Mouse (Mus musculus) c-Kit-positive CD71-positive TER-119-negative erythroid progenitor cells, embryonic 14.5 days (primary cell): ENCODE measurements at regions not wholly inside any gene's neighbourhood (a gene's known extent, or its start where the extent isn't known, plus 50 kb on each side); places are given as distances from the start of the nearest gene placed in this dataset.

Experiments used
- DNase-seq: peaks from one replicate; pipeline ENCODE4 v3.0.0-alpha.2; 2013; ENCODE audit warnings: low read depth

DNA sequence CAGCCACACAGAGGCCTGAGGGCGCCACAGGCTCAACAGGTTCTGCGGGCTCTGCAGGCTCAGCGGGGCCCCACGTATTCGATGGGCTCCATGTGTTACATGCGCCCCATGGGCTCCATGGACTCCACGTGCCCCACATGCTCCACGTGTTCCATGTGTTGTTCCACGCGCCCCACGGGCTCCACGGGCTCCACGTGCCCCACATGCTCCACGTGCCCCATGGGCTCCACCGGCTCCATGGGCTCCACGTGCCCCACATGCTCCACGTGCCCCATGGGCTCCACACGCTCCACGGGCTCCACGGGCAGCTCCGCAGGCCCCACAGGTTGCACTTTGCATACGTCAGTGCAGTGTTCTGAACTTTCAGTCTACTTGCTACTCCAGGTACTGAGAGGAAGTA, 114.0 kb upstream of the Map1b start:
- no peak for DNase-seq

DNA sequence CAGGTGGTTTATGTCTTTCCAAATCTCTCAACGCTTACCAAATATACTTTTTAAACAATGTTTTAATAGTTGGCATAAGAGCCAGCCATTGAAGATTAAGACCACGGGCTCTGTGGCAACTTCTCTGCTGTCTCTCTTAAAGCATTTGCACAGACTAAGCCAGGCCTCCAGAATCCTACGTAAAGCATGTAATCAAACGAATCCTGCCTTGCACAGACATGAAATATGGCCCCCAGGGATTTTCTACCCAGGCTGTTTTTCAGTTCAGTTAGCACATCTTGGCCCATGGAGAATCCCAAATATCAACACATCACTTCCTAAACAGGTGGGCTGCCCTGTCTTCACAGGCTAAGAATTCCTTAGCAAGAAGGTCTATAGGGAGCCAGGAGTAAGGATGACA, 108.9 kb upstream of the Map1b start:
- no peak for DNase-seq

DNA sequence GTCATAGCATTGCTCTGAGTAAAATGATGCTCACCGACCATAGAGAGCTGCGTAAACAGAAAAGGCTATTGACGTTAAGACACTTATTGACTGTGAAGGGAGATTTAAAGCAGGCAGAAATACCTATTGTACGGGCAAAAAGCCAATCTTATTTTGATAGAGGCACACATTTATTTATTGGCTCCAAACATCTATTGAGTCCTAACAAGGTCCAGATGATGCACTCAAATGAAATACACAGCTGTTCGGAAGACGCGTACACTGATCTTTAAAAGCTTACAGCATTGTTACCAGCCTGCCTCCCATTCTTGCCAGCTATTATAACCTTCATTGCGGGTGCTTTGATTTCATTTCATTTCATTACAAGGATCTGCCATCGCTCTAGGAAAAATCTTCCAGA, 102.0 kb upstream of the Map1b start:
- no peak for DNase-seq

DNA sequence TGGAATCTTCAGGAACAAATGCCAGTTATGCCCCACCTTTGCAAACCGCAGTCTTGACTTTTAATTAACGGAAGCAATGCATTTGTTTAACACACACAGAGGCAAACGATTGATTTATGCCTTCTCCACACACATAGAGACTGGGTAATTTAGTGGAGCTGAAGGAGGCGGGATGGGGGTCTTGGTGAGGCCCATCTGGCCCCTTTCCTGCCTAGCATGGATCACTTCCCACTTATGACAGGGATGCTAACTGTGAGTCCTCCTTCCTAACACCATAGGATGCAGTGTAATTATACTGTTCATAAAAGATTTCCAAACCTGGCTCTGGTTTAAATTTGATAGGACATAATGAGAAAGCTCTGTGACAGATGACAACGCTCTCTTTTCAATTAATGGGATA, 101.1 kb upstream of the Map1b start:
- DNase-seq: no peak

DNA sequence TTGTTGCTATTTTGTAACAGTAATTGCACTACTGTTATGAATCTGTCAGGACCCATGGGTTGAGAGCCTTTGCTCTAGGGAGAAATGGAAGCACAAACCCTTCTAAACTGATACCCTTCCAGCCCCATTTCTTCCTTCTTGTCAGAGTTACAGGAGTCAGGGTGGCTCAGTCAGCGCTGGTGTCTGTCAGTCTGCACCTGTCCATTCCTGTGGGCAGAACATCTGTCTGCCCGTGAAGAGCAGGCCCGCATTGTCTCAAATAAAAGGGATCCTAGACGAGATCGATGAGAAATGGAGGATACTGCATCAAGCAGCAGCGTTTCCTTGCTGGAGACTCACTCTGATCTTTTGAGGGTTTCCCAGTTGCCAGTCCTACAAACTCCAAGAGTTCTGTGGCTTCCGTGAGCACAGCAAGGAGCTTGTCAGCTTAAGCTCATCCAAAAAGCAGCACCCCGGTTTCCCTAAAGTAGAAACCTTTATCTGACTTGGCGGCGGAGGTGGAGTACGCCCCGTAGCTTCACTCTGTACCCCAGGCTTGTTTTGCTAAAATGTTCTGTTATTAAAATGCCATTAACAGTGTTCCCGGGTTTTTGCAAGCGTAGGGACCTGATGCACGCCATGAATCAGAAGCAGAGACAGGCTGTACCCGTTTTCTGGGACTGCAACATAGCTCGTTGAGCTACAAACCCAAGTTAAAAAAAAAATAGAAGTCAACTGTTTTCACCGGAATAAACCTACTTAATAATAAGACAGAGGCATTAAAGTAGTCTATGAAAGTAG, 95.6 kb upstream of the Map1b start:
- DNase-seq: no peak

DNA sequence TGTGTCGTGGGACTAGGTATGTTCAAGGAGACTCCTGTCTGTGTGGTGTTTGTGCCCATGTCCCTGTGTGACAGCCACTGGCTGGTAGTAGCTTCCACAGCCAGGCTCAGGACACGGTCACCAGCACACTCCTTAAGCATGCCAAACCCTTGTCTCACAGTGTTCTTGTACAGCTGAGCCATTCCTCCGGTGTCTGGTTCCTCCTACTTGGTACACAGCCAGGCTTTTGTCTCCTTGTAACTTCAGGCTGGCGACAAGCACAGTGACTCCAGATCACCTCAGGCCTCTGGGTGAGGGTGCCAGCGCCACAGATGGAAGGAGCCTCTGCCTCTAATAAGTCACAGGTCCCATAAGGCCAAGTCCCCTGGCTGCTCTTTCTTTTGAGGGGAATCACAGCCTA, 94.2 kb upstream of the Map1b start:
- DNase-seq: no peak

DNA sequence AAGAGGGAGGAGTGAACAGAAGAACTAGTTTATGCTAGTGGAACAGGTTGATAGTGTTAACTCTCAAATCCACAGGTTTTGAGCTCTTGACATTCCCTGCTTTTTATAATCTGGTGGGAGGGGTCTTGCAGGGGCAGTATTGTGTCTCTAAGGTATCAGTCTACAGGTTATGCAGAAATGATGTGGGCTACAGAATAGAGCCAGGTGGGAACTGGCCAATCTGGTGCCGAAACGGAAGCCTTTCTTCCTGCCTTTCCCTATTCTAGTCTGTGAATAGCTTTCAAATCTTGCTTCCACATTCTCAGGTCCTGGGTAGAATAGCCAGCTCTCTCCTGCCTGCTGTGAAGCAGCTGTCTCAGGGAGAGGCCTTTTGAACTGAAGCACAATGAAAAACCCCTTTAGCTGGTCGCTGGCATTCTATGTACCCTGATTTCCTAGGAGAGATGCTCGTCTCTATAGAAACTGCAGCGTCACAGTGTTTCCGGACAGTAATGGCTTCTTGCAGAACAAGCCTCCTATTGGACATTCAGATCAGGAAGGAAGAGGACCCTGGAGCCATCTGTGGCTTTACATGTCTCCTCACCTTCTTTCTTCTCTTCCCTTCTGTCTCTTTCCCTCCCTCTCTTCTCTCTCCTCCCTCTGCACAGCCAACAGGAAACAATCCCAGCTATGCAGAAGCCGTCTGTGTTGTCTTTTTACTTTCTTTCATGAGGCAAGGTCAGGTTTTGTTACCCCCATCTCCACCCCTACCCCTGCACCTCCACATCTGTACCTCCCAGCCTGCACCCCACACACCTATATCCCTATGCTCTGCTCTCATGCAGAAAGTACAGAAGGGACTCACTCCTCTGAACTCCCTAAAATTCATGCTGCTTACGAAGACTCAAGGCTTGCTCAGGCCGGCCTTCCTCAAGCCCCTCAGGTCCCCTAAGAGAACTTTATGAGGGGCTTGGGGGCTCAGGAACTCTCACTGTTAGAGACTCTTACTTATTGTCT, 93.1 kb upstream of the Map1b start:
- DNase-seq: no peak

DNA sequence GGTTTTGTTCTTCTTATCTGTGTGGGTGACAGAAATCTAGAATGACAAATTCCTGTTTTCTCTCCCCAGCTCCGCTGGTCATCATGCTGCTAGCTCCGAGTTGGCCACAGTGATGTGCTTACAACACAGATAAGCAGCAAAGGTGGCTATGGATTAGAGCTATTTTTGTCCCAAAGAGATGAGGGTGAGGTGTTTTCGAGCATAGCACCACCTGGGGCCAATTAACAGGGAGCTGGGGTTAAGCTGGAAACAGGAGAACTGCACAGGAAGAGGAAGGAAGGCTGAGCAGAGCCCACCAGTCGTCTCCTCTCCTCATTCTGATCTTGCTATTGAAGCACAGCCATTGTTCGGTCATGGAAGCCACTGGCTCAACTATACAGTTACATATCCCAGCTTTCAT, 92.3 kb upstream of the Map1b start:
- DNase-seq: no peak

DNA sequence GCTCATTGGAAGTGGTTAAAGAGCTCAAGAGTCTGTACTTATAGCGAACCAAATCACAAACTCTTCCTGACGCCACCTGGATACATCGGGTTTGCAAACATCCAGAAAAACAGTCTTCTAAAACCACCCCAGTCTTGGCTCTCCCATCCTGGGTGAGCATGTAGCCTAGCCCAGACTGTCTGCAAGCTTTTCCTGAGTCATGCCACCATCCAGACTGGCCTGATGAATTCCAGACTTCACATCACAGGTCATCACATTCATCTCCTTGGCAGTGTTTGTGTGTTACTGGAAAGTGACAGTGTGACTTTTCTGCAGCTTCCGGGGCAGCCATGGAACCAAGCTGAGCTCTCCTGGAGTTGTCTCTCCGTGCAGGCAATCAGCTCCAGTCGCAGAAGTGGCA, 90.9 kb upstream of the Map1b start:
- DNase-seq: no peak

DNA sequence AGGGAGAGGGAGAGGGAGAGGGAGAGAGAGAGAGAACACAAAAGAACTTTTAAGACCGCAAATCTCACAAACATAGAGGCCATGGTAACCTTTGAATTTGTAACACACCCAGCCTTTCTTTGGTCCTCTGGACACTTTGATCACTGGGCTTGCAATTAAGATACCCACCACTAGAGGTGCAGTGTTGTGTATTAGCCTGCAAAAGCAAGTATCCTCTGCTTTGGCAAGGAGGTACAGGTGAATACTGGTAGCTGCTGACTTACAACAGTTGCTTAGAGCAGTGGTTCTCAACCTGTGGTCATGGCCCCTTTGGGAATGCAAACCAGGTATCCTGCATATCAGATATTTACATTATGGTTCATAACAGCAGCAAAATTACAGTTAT, 90.3 kb upstream of the Map1b start:
- DNase-seq: peak; percentile 8

DNA sequence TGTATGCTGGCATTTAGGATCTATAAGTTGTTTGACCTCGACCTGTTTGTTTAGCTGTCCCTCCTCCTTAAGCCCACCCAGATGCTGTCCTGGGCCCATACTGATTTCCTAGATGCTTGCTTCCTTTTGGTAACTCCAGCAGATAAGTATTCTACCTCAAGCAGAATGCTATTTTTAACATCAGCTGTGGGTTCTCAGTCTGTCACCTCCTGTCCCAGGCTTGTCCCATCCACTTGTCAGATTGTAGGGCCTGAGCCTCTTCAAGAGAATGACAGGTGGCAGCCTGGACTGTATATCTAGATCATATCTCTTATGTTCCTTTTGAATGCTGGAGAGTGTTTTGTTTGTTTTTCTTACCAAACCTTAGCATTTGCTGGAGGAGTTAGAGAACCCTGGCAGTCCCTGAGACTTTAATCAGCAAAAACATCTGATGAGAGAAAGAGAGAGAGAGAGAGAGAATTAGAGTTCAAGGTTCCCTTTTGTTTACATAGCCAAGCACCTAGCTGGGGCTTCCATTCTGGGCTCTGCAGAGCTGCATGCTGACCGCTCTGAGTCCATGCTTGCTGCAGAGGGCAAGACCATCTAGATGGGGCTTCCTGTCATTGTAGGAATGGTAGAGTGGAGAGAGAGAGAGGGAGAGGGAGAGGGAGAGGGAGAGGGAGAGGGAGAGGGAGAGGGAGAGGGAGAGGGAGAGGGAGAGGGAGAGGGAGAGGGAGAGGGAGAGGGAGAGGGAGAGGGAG, 89.7 kb upstream of the Map1b start:
- DNase-seq: no peak

DNA sequence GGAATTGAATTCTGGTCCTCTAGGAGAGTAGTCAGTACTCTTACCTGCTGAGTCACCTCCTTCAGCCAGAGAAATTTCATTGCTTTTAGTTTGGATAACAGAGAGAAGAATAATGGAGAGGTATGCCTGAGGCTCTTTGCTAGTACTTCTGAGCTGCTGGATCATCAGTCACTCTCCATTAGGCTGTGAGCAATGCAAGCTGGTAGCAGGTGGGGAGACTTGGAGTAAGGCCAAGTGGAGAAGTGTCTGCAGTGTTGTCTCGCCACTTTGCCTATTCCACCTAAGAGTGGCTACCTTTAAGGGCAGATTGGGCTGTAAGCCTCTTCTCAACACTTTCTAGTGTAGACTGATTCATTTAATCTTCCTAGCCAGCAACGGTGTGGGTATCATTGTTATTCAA, 81.6 kb upstream of the Map1b start:
- DNase-seq: no peak

DNA sequence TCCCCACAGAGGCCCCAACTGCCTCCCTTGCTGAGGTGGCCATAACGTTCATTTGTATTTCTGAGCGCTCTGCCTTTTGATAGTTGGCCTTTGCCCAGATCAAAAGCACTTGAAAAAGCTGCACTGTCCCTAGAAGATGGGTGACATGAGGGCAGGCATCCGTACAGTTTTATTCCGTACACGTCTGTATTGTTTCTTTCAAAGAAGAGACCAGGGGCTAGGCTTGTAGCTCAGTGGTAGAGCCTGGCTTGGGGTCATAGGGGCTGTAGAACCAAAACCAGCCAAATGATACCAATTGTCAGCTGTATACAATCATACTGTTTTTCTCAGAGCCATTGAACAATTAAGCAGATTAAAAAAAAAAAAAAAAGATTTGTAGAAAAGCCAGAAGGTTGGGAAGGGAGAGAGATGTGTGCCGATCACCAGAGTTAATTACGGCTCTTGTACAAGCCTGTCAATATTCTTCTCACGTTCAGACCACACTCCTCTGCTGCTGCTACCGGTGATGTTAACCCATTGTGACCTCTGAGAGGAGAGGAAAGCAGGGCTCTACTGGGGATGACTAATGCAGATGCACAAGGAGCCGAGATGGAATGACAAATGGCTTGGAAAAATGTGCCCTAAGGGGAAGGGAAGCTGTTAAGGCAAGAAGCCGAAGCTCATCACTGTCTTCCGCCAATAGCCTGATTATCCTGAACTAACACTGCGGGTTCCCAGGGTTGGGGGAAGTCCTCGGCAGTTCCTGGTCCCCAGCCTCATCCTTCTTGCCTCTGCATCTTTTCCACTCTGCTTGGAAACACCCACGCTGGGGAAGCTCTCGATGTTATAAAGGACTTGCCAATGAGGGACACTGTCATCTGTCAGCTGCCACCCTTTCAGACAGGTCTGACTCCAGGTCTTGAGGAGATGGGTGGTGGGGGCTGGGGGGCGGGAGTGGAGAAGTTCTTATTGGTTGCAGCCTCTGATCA, 77.8 kb upstream of the Map1b start:
- no peak for DNase-seq

DNA sequence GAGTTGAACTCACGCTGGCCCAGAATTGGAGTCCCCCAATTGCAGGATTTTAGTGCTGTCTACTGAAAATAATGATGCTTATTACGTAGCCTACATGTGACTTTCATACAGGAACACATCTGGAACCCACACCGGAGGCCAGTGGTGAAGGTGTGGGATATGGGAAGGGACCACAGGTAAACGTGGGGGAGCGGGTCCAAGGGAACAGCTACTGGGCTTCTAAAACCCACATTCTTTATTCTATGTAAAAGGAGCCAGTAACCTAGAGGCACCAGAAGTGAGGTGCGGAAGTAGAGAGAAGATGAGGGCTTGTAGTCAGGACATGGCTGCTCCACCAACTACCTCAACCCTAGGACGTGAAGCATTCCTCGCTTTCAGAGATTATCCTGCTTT, 76.9 kb upstream of the Map1b start:
- DNase-seq: no peak

DNA sequence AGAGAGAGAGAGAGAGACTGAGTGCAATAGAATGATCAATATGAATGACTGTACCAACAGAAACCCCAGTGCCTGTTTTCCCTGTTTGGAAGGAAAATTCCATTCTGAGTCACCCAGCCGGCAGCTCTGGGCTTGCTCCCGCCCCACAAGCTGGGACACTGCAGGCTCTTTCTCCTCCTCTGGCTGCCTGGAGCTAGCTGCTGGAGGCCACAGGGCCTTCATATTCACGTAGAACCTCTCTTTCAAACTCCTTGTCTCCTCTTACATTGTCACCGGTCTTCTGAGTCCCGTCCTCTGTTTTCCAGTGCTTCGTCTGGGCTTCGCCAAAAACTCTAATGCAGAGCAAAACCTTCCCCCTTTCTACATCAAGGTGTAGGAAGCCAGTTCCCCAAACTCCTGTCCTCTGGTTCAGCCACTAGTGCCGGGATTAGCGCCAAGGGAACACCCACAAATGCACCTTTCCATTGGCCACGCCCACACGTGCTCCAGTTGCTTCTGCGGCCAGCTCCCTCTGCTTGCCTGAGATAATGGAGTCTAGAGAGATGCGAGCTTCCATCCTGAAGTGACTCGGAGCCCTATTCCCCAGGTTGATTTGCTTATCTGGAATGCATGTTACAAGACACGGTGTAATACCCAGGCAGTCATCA, 76.4 kb upstream of the Map1b start:
- DNase-seq: peak; percentile 3

DNA sequence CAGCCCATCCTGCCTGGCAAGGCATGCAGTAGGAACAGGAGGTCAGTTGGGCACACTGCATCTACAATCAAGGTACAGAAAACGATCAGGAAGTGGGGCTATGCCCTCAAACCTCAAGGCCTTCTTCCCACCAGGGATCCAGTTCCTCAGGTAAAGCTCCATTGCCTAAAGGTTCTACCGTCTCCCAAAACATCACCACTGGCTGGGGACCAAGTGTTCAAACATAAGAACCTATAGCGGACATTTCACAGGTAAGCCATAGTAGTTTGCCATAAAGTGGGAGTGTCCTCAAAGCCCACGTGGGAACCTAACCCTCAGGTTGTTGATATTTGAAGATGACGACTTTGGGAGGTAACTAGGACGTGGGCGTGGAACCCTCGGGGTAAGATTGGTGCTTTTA, 72.3 kb upstream of the Map1b start:
- no peak for DNase-seq

DNA sequence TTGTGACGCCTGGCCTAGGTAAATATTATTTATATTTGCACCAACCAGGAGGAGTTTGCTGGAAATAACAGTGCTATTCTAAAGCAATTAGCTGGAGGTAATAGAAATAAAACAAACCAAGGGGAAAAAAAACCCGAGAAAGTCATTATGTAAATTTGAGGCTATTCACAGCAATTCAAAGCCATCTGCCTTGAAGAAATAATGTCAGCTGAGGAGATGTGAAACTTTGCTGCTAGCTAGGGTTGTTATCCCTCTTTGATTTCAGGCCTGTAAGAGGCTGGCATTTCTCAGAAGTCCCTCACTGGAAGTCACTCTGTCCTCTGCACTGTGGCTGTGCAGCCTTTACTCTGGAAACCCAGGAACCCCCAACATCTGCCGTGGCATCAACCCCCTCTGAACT, 67.5 kb upstream of the Map1b start:
- DNase-seq: no peak

DNA sequence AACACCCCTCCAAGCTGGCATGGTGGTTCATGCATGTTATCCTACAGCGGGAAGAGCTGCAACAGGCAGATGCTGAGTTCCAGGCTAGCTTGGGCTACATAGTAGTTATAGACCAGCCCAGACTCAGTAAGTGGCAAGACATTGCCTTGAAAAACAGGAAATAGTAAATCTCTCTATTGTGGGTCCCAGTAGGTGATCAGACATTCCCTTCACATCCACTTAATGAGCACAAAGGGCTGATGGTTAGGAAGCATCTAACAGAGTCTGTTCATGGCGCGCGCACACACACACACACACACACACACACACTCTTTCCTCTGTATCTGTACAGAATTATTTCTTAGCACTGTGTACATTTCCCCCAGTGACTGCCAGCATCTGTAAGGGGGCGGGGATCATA, 64.0 kb upstream of the Map1b start:
- no peak for DNase-seq

DNA sequence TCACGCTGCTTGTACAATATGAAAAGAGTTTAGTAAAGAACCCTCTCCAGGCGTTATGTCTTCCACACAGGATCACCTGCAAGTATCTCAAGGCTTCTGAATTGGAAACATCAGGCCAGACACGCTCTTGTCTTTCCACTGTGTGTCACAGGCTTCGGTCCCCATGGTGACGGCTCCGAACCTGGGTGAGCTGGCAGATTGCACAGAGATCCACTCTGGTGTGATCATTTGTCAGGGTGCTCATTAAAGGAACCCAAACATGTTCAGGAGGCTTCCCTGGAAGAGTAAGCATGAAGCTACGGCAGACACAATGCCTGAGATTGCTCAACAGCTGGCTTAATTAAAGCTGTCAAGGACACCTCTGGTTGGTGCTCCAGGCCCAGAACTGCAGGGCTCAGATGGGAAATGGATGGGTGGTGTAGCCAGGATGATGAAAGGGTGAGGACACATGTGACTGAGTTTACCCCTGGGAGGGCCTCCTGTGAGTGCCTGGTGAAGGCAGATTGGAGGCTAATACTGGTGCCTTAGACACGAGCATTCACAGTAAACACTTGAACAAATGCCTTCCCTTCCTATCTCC, 63.3 kb upstream of the Map1b start:
- no peak for DNase-seq

DNA sequence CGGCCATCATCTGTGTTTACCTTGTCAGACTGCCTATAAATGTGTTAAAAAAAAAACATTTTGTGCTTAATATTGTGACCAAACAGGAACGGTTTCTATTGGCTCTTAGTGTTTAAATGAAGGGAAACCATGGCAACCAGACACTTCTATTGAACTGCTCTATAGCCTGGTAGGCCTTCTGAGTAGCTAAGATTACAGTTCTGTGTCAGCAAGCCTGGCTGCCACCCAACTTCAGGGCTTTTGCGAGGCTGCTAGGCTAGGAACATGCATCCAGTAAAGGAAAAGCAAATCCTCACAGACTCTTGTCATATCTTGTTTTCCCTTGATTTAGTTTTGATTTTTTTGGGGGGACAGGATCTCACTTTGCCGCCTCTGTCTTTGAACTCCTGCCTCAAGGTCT, 61.3 kb upstream of the Map1b start:
- DNase-seq: no peak

DNA sequence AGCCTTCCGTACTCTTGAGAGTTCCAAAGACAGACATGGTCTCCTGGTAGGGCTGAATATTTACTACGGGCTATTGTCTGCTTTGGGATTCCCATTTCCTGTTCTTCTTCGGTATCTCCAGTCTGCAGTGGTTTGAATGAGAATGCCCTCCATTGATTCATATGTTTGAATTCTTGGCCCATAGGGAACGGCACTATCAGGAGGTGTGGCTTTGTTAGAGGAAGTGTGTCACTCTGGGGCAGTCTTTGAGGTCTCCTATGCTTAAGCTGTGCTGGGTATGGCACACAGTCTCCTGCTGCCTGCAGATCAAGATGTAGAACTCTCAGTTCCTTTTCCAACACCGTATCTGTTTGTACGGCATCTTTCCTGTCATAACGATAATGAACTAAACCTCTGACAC, 56.7 kb upstream of the Map1b start:
- no peak for DNase-seq
